In genomic region chr19:38133986-38134385, GRCm38 (mm10) we compare ENCODE assay signal across 1 mouse cellular context.
A peak's percentile ranks its signal among the peaks of the same experiment; 100 is the strongest.
TF ChIP-seq lines count a peak whose summit lies in the region.

No protein-coding gene starts in this region.

TF ChIP-seq in CH12.LX, 34 proteins besides CTCF, POLR2A, EP300 and RAD21:
- peak; percentile 27; the same call in 1 of the 2 replicates for TF ChIP-seq BHLHE40 (IDR thresholded peaks at IDR 0.05; ENCODE audit: low read depth, low read length)
- TF ChIP-seq MAFK (IDR thresholded peaks at IDR 0.05; ENCODE audit: insufficient replicate concordance, low read length), result no peak
